ENCODE assay signal across 8 mouse cellular contexts in the genomic region with DNA sequence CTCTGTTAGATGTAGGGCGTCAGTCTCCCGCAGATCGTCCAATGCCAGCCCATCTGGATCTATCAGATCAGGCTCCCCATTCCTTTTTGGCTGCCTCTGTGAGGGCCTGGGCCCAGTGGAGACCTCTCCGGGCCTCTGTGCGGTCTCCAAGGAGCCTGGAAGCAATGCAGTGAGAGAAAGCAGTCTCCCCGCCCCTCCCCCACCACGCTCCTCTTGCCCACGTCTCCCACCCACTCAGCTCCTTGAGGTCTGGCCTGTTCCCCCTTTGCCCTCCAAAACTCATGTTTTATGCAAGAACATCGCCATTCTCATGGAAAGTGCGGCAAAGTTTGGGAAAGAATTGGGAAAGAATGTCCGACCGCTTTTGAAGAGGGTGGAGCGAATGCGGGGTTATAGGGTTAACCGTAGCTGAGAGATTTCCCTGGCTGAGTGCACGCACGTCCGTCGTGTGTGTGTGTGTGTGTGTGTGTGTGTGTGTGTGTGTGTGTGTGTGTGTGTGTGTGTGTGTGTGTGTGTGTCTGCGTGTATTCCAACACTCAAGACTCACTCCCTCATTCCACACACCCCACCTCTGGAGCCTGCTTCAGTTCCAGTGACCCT. TPM values are rescaled to one million over a fixed set of nuclear protein-coding genes. Genes with fewer than 3 reads are reported as not detected.
A peak's percentile ranks its signal among the peaks of the same experiment; 100 is the strongest.
DNase-seq lines count a peak whose midpoint lies in the region; ATAC-seq and TF ChIP-seq lines count a peak whose summit lies in the region.

No protein-coding gene starts in this region.

- ATAC-seq in lung, embryonic 14.5 days (ENCODE audit: insufficient read depth): no peak
- ATAC-seq in embryonic facial prominence, embryonic 14.5 days (ENCODE audit: low read depth): 0 out of 2 replicates have a peak, but pooled peaks have one; percentile 31
- ATAC-seq in limb, embryonic 12.5 days (ENCODE audit: insufficient number of reproducible peaks, insufficient read depth, low FRiP score, low TSS enrichment, low read depth): no peak
- no peak for ATAC-seq in stomach, embryonic 15.5 days (ENCODE audit: insufficient read depth, low FRiP score, low read depth)

- peak overlapping the region; percentile 16; the same call in 1 of the 2 replicates for H3K4me3 ChIP-seq in lung, embryonic 14.5 days (ENCODE audit: low read depth, low read length)
- peak overlapping the region; percentile 19 for H3K4me3 ChIP-seq in embryonic facial prominence, embryonic 14.5 days (ENCODE audit: low read depth, low read length)
- H3K4me3 ChIP-seq in limb, embryonic 12.5 days (replicated peaks): 0 out of 2 replicates have a peak overlapping the region, but pooled peaks have one; percentile 4
- peak overlapping the region; percentile 14; the same call in 1 of the 2 replicates for H3K4me3 ChIP-seq in stomach, embryonic 15.5 days (replicated peaks)

- peak; percentile 48 for DNase-seq in lung, embryonic 14.5 days
- DNase-seq in lung, postnatal 25 days (ENCODE audit: low spot score): no peak
- DNase-seq in embryonic facial prominence, embryonic 14.5 days (ENCODE audit: low spot score): peak; percentile 49
- no peak for DNase-seq in gastrocnemius, postnatal 25 days
- DNase-seq in layer of hippocampus, adult 11-12 months (ENCODE audit: low spot score): no peak
- DNase-seq in urinary bladder, postnatal 36 days (ENCODE audit: low spot score in 2 of 2): no peak

- 8% methylated on average over 20 of the region's 20 CpGs for WGBS in lung, embryonic 14.5 days
- WGBS in embryonic facial prominence, embryonic 14.5 days: 6% methylated on average over 20 of the region's 20 CpGs
- WGBS in limb, embryonic 12.5 days: 5% methylated on average over 20 of the region's 20 CpGs
- 9% methylated on average over 19 of the region's 20 CpGs for WGBS in stomach, embryonic 15.5 days

- H3K36me3 ChIP-seq in lung, embryonic 14.5 days (ENCODE audit: insufficient read depth): no peaks in the 10 kb centered on the region
- H3K36me3 ChIP-seq in embryonic facial prominence, embryonic 14.5 days (ENCODE audit: control insufficient read depth, insufficient read depth, low read length): no peaks in the 10 kb centered on the region
- no peaks in the 10 kb centered on the region for H3K36me3 ChIP-seq in limb, embryonic 12.5 days
- no peaks in the 10 kb centered on the region for H3K36me3 ChIP-seq in stomach, embryonic 15.5 days

- H3K9ac ChIP-seq in lung, embryonic 14.5 days: peak overlapping the region; percentile 38
- no peak overlapping the region for H3K9ac ChIP-seq in embryonic facial prominence, embryonic 14.5 days (ENCODE audit: low read depth, low read length)
- 0 out of 2 replicates have a peak overlapping the region, but pooled peaks have one; percentile 38 for H3K9ac ChIP-seq in limb, embryonic 12.5 days (replicated peaks)
- H3K9ac ChIP-seq in stomach, embryonic 15.5 days: no peak overlapping the region

- H3K27me3 ChIP-seq in lung, embryonic 14.5 days (ENCODE audit: insufficient read depth, low read length): 0 out of 2 replicates have a peak, but pooled peaks cover 5% of the 10 kb centered on the region
- no peaks in the 10 kb centered on the region for H3K27me3 ChIP-seq in embryonic facial prominence, embryonic 14.5 days (replicated peaks; ENCODE audit: control insufficient read depth, insufficient read depth, low read length)
- H3K27me3 ChIP-seq in limb, embryonic 12.5 days: 0 out of 2 replicates have a peak, but pooled peaks cover 11% of the 10 kb centered on the region
- no peaks in the 10 kb centered on the region for H3K27me3 ChIP-seq in stomach, embryonic 15.5 days (replicated peaks)

- no peak for TF ChIP-seq CTCF in lung, embryonic 14.5 days (IDR thresholded peaks at IDR 0.05; ENCODE audit: low read depth)

- peak overlapping the region; percentile 56 for H3K4me2 ChIP-seq in lung, embryonic 14.5 days
- peak overlapping the region; percentile 49 for H3K4me2 ChIP-seq in embryonic facial prominence, embryonic 14.5 days (ENCODE audit: low read depth, low read length)
- H3K4me2 ChIP-seq in limb, embryonic 12.5 days: peak overlapping the region; percentile 45
- H3K4me2 ChIP-seq in stomach, embryonic 15.5 days: peak overlapping the region; percentile 47

- no peak overlapping the region for H3K27ac ChIP-seq in lung, embryonic 14.5 days (ENCODE audit: low read depth)
- 0 out of 2 replicates have a peak overlapping the region, but pooled peaks have one; percentile 1 for H3K27ac ChIP-seq in embryonic facial prominence, embryonic 14.5 days (replicated peaks; ENCODE audit: low read depth, low read length)
- H3K27ac ChIP-seq in limb, embryonic 12.5 days: no peak overlapping the region
- no peak overlapping the region for H3K27ac ChIP-seq in stomach, embryonic 15.5 days

- H3K9me3 ChIP-seq in lung, embryonic 14.5 days (ENCODE audit: low read depth, low read length): no peaks in the 10 kb centered on the region
- H3K9me3 ChIP-seq in embryonic facial prominence, embryonic 14.5 days (ENCODE audit: control insufficient read depth, low read length): no peaks in the 10 kb centered on the region
- H3K9me3 ChIP-seq in limb, embryonic 12.5 days: no peaks in the 10 kb centered on the region
- no peaks in the 10 kb centered on the region for H3K9me3 ChIP-seq in stomach, embryonic 15.5 days

- peaks cover 15% of the 10 kb centered on the region for H3K4me1 ChIP-seq in lung, embryonic 14.5 days (ENCODE audit: insufficient read depth)
- H3K4me1 ChIP-seq in embryonic facial prominence, embryonic 14.5 days (ENCODE audit: control insufficient read depth, insufficient read depth, low read length): peaks cover 42% of the 10 kb centered on the region
- H3K4me1 ChIP-seq in limb, embryonic 12.5 days (replicated peaks): peaks cover 82% of the 10 kb centered on the region
- peaks cover 21% of the 10 kb centered on the region for H3K4me1 ChIP-seq in stomach, embryonic 15.5 days

RNA-seq across cellular contexts. Expression of gene Sema5b, which starts 47.0 kb away (rescaled TPM):
- polyA plus RNA-seq in lung, embryonic 14.5 days (2014; fragmentation: Nextera tagmentation; extraction: Ambion mirVana): 2.7 and 3.3 TPM in 2 replicates
- 5.5 and 8.0 TPM in 2 replicates for polyA plus RNA-seq in embryonic facial prominence, embryonic 14.5 days (2014; fragmentation: Nextera tagmentation; extraction: Ambion mirVana)
- polyA plus RNA-seq in limb, embryonic 12.5 days (2016; fragmentation: Nextera tagmentation; extraction: Ambion mirVana): 9.4 and 10.0 TPM in 2 replicates
- polyA plus RNA-seq in stomach, embryonic 15.5 days (2015; fragmentation: Nextera tagmentation; extraction: Ambion mirVana): 6.6 and 7.0 TPM in 2 replicates
- under 1 TPM; 0.20 to 0.35 TPM for total RNA-seq in gastrocnemius, postnatal 25 days (2021)

Comparison
In these comparisons a context has a peak if more than half of its experiments do, and no peak if none do; other contexts are left out.
1. DNase-seq: peak in lung, embryonic 14.5 days (single experiment) and embryonic facial prominence, embryonic 14.5 days (single experiment); none in lung, postnatal 25 days (single experiment), gastrocnemius, postnatal 25 days (single experiment), layer of hippocampus, adult 11-12 months (single experiment) and urinary bladder, postnatal 36 days (0 of 2).
2. H3K9ac ChIP-seq: peak in lung, embryonic 14.5 days (single experiment) and limb, embryonic 12.5 days (single experiment); none in embryonic facial prominence, embryonic 14.5 days (single experiment) and stomach, embryonic 15.5 days (single experiment).
3. Peak in every context shown above with its lines, with median percentiles within 50 percentile points of each other: H3K4me2 ChIP-seq and H3K4me3 ChIP-seq.